Mouse (Mus musculus): ENCODE data around the gene Mcts2.

Gene Mcts2

GRCm38 (mm10) chr2:152686399-152686798 is 436 bp upstream of the Mcts2 start:
- in situ Hi-C loops (cut with MboI, MseI) = no loop called here

GRCm38 (mm10) chr2:152691564-152692217 is 4.9 kb downstream of the Mcts2 start:
- in situ Hi-C loops (cut with MboI, MseI) = loop anchor here (5.0 kb wide), 1 partner anchor 141 kb away; the partner anchor contains the start of gene Bcl2l1

GRCm38 (mm10) chr2:152693233-152693632 is 6.4 kb downstream of the Mcts2 start:
- in situ Hi-C loops (cut with MboI, MseI) = loop anchor here (5.0 kb wide), 1 partner anchor 139 kb away; the partner anchor contains the start of gene Bcl2l1

- in situ Hi-C loops (cut with MboI, MseI) = loop anchor here (5.0 kb wide), 1 partner anchor 139 kb away; the partner anchor contains the start of gene Bcl2l1
These were observed 6.9 kb downstream of the Mcts2 start for GRCm38 (mm10) chr2:152693735-152694134.

- in situ Hi-C loops (cut with MboI, MseI) = loop anchor here (5.0 kb wide), 1 partner anchor 138 kb away; the partner anchor contains the start of gene Bcl2l1
These were observed 7.9 kb downstream of the Mcts2 start for GRCm38 (mm10) chr2:152694708-152695107.

- in situ Hi-C loops (cut with MboI, MseI) = no loop called here
These were observed 9.2 kb downstream of the Mcts2 start for GRCm38 (mm10) chr2:152696016-152696415.

GRCm38 (mm10) chr2:152696476-152697164 is 9.8 kb downstream of the Mcts2 start:
- in situ Hi-C loops (cut with MboI, MseI) = no loop called here

- in situ Hi-C loops (cut with MboI, MseI) = no loop called here
These were observed 13.3 kb downstream of the Mcts2 start for GRCm38 (mm10) chr2:152700138-152700537.

GRCm38 (mm10) chr2:152700725-152701124 is 13.9 kb downstream of the Mcts2 start:
- in situ Hi-C loops (cut with MboI, MseI) = no loop called here

GRCm38 (mm10) chr2:152703596-152704255 is 16.9 kb downstream of the Mcts2 start:
- in situ Hi-C loops (cut with MboI, MseI) = no loop called here

- in situ Hi-C loops (cut with MboI, MseI) = no loop called here
These were observed 17.4 kb downstream of the Mcts2 start for GRCm38 (mm10) chr2:152704256-152704605.

- in situ Hi-C loops (cut with MboI, MseI) = no loop called here
These were observed 18.1 kb downstream of the Mcts2 start for GRCm38 (mm10) chr2:152704811-152705370.

- in situ Hi-C loops (cut with MboI, MseI) = no loop called here
These were observed 19.2 kb downstream of the Mcts2 start for GRCm38 (mm10) chr2:152705993-152706571.

GRCm38 (mm10) chr2:152707186-152707585 is 20.4 kb downstream of the Mcts2 start:
- in situ Hi-C loops (cut with MboI, MseI) = no loop called here

GRCm38 (mm10) chr2:152707627-152708026 is 20.8 kb downstream of the Mcts2 start:
- in situ Hi-C loops (cut with MboI, MseI) = no loop called here

GRCm38 (mm10) chr2:152709066-152709465 is 22.2 kb downstream of the Mcts2 start:
- in situ Hi-C loops (cut with MboI, MseI) = no loop called here

GRCm38 (mm10) chr2:152716241-152716772 is 29.5 kb downstream of the Mcts2 start:
- in situ Hi-C loops (cut with MboI, MseI) = no loop called here

- in situ Hi-C loops (cut with MboI, MseI) = no loop called here
These were observed 30.8 kb downstream of the Mcts2 start for GRCm38 (mm10) chr2:152717652-152718051.

- in situ Hi-C loops (cut with MboI, MseI) = no loop called here
These were observed 31.2 kb downstream of the Mcts2 start for GRCm38 (mm10) chr2:152718076-152718475.

- in situ Hi-C loops (cut with MboI, MseI) = no loop called here
These were observed 37.0 kb downstream of the Mcts2 start for GRCm38 (mm10) chr2:152723651-152724331.

GRCm38 (mm10) chr2:152724332-152724723 is 37.5 kb downstream of the Mcts2 start:
- in situ Hi-C loops (cut with MboI, MseI) = no loop called here
